Mouse (Mus musculus) liver, adult (tissue): ENCODE data around the gene Gm12117.

ENCODE experiments used
- GATA4 ChIP-seq: IDR thresholded peaks from 2 replicates; pipeline ENCODE4 v1.6.1; 2014; ENCODE audit warnings: mild to moderate bottlenecking, low read length; ENCODE audit not compliant: insufficient replicate concordance

The Gm12117 gene

DNA sequence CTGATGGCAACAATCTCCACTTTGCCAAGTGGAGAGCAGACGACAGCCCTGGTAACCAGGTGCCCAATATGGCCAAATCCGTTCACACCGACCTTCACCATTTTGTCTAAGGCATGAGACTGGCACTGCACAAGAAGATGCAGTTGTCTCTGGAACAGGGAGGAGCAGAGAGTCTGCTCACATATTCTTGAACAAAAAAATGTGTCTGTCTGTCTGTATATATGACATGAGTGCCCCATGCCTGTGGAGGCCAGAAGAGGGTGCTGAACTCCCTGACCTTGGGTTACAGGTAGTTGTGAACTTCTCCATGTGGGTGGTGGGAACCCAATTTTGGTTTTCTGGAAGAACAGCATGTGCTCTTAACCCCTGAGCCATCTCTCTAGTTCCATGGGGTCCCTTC lies at the start of gene Gm12117:
Gene Gm12117 (minus strand): TSS at position 101 of the 400 bp plus-strand sequence.
- TF ChIP-seq GATA4 = no peak

DNA sequence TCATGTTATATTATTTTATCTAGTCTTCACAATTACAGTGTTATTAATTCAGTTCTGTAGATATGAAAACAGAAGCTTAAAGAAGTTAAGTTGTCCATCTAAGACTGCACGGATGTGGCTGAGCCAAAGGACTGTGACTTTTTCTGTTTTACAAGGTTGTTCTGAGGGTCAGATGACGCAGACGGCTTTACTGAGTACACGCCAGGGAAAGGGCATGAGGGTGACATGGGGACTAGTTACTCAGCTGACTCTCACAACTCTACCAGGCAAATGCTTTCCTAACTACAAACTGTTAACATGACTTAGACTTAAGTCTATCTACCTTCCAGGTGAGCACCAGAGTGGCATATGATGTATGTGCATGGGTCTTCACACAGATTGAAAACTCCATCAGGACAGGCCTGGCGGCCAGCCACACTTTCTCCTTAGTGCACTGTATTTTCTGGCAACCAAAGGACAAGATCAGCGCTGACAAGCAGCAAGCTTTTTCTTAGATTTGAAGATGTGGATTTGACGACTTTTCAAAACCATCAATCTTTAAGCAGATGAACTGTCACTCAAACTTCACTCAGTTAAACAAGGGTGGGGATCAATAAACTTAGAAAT lies 42.6 kb upstream of the Gm12117 start:
- no peak for TF ChIP-seq GATA4

DNA sequence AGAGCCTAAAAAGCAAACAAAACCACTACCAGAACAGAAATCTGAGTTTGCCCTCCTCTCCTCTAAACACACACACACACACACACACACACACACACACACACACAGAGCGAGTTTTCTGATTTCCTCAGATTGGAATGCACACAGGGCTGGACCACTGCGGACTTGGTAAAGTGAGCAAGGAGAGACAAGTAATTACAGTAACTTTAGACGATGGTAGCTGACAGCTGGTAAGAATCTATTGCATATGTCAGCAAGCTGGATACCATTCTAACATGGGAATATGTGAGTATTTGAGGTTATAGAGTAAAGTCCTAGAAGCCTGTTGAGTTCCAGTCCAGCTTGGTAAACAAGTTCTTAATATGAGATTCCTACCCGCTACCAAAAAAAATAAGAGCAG lies 33.0 kb upstream of the Gm12117 start:
- TF ChIP-seq GATA4 = no peak

DNA sequence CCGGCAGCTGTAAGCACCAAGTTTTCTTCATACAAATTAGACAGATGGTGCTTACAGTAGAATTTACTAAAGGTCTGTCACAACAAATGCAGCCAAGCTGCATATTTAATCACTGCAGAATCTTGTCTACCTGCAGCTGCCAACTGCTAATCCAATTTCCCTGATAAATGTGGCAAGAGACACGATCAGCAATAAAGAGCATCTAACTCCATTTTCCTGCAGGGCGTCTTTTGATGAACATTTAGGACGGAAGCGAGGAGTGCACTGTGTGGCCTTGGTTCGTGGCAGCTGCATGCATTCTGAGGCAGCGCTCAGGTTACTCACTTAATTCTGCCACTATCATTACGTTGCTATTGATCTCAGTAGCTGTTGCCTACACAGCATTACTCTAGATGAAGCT lies 24.3 kb upstream of the Gm12117 start:
- TF ChIP-seq GATA4 = no peak

DNA sequence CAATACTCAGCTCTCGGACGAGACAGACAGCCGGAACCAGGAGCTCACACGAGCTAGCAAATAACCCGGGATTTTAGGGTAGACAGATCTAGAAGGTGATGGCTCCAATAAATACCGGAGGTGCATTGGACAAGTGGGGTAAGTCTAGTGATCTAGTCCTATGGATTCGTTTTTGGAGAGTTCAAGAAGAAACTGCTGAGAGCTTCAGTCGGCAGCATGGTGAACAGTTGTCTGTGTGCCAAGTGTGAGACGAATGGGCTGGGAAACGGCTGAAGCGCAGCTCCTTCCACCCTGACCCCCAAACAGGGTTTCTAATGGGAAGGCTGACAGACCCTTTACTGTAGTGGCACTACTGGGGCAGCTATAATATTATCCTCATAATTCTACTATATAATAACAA lies 22.8 kb upstream of the Gm12117 start:
- TF ChIP-seq GATA4 = no peak

DNA sequence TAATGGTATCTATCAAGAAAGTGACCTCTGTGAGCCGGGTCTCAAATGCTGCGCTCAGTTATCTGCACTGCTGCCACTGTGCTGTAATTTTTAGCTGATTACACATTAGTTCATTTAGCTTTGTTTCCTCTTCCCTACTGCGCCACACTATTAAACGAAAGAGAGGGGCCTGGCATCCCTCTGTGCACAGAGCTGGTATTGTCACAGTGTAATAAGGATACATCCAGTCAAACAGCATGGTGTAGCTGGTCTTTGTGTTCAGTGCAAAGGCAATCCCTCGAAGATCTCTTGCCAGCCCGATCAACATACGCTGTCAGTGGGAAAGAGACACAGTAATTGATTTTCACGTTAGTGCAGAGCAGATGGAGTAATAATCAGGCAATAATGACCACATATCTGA lies 20.6 kb upstream of the Gm12117 start:
- TF ChIP-seq GATA4 = no peak

DNA sequence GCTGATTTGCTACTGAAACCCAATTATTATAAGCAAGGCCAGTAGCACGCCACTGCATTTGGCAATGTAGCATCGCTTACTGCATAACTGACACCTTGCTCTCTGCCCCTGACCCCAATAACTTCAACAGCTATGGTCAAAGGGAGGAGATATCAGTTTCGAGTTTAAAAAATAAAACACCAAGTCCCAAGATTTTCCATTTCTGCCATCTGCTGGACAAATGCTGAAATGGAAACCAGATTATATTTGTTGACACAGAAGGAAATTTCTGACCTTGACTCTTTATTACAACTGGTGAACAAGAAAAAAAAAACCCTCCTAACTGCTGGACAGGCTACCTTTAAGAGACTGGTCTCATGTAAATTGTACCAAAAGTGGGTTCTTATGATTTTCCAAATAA lies 18.9 kb upstream of the Gm12117 start:
- TF ChIP-seq GATA4 = no peak

DNA sequence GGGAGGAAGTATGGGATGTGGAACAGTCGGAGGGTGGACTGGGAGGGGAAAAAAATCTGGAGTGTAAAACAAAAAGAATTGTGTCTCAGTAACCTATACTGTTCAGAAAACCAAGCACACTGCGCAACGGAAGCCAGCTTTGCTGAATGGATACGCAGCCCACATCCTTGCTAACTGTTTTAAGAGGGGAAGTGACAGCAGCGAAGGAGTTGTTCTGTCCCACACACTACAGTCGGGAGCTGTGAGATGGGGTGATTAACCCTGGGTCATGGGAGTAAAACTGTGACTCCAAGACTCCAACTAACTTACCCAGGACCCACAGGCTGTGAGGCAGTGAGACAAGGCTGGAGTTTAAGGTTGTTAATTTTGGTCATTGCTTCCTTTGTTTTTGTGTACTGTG lies 17.5 kb upstream of the Gm12117 start:
- TF ChIP-seq GATA4 = no peak

DNA sequence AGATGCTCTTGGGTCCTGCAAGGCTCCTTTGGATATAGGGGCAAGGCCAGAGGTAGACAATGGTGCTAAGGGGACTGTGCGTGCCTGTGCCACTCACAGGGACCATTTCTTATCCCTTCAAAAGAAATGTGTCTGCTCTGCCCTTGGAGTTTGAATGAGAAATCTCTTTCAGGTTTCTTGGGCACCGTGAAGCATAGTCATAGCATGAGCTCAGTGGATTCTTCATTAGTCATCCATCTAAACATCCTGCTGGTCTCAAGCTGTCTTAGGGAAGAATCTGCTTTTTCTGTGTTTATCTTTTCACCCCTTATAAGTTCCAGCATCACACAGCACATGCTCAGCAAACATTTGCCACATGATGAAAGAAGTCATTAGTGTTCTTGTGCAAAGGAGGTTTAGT lies 2.0 kb upstream of the Gm12117 start:
- no peak for TF ChIP-seq GATA4

DNA sequence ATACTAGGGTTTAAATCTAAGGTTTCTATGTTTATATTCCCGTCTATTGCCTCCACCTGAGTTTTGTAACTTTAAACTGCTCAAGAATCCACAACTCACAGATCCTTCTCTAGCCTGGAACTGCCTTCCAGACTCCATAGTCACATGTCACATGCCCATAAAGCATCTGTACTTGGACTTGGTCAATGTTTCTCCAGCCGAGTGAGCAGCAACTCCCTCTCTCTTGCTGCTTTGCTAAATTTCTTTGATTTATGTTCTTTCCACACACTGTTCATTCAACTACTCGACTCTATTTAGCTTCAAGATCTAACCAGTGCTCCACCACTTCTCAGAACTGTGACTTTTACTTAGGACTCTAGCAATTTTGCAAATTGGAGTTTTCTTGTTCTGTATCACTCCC lies 1.7 kb downstream of the Gm12117 start:
- TF ChIP-seq GATA4 = no peak

DNA sequence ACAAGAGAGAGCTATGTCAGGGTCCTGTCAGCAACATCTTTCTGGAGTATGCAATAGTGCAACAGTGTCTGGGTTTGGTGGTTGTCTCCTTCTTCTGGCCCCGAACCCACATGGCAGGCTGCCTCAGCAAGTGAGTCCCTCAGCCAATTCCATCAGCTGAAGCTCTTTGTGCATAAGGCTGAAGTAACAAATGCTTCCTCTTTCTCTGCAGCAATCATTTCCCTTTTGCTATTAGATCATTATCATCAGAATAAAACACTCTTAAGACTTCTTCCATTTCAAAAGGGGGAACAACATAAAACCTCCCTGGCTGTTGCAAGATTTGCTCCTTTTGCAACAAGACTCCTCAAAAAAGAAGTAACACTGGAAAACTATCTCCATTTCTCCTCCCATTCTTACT lies 2.2 kb downstream of the Gm12117 start:
- no peak for TF ChIP-seq GATA4

DNA sequence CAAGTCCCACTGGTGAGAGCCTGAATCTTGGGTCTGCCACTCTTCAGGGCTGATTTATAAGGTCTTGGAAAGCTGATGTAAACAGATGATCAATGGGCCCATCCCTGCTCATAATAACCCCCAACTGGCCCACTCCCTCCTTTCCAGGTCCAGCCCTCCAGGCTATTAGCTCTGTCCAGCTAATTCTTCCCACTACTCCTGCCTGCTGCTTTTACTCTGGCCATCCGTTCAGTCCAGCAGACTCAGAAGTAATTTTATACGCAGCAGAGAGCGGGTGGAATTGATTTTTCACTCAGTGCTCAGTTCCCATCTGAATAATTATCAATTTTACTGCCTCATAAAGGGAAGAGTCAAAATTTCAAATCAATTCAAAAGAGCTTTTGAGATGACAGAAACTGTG lies 36.2 kb downstream of the Gm12117 start:
- TF ChIP-seq GATA4 = no peak

DNA sequence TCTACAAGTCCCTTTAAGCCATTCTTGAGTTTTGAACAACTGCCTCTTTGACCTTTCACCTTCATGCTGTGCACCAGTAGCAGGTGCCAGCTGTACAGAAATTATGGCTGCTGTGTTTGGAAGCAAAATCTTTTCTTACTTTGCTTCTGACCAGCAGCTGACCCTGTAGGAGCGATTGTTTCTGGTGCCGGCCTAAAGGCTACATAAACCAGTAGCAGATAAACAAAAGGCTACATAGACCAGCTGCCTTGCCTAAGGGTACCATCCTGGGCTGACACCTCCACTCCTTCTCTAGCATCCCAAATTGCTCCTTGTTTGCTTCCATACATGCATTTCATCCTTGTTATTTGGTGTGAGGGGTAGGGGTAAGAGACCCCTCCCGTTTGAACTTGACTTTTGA lies 42.4 kb downstream of the Gm12117 start:
- no peak for TF ChIP-seq GATA4

DNA sequence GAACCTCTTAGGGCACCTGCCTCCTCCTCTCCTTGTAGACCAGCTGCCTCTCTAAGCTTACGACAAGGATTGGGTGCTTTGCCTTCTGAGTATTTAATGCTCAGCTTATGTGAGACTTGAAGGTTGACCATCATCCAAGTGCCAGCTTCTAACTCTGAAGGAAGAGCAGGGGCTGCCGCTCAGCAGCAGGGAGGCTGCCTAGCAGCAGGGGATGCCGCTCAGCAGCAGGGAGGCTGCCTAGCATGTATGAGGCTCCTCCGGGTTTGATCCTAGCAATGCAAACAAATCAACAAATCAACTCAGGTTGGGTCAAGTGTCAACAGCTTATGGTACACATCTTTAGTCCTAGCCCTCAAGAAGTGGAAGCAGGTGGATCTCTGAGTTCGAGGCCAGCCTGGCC lies 44.5 kb downstream of the Gm12117 start:
- no peak for TF ChIP-seq GATA4

DNA sequence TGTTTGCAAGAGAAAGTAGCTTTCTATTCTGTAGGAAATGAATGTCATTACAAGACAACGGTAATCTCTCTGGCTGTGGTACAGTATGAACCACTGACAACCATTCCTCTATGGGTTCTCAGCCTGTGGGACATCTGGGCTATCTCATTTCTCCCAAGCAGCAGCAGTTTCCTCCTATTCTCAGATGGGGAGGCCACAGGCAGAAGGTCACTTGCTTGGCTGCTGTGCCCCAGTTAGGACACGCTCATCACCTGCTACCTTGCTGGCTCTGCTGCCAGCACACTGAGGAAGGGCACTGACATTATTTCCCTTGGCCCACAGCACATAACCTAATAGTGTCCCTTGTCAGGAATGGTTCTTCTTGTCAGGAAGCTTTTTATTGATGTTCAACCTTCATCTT lies 48.4 kb downstream of the Gm12117 start:
- TF ChIP-seq GATA4 = no peak

DNA sequence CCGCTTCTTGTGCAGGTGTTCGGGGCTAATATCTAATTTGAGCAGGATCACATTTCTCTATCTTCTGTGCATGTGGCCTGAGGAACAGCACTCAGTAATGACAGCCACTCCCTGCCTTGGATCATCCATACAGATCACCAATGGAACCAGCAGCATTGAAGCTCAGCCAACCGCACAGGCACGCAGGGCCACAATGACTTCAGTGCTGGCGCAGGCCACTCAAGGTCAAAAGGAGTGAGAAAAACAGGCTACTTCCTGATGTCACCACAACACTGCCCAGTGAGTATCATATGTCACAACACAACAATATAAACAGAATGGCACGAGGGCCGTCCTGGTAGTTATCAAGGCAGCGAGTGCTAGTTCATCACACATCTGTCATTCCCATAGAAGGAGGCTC lies 50.0 kb downstream of the Gm12117 start:
- no peak for TF ChIP-seq GATA4
